Mouse (Mus musculus) embryonic facial prominence, embryonic 14.5 days (tissue): ENCODE measurements around the gene Zfp260. TPM values are rescaled to one million over a fixed set of nuclear protein-coding genes. Genes with fewer than 3 reads are reported as not detected.

ENCODE experiments used
- ATAC-seq: fragments of 200-750 bp; cut with Nextera tagmentation; 2 replicates; pipeline ENCODE4 v1.8.0; 2017; ENCODE audit warnings: low read depth, moderate number of reproducible peaks, moderate TSS enrichment
- DNase-seq: peaks from one replicate; pipeline ENCODE4 v3.0.0-alpha.2; 2015; ENCODE audit warnings: low spot score
- H3K27ac ChIP-seq: fragments of 300-500 bp; sonication (generic); replicated peaks from 2 replicates; pipeline ENCODE4 v1.5.1; 2014; ENCODE audit warnings: low read depth, mild to moderate bottlenecking, low read length, moderate library complexity
- H3K27me3 ChIP-seq: fragments of 300-500 bp; sonication (generic); replicated peaks from 2 replicates; pipeline ENCODE4 v1.6.1; 2014; ENCODE audit warnings: low read length; ENCODE audit not compliant: control insufficient read depth, insufficient read depth
- H3K36me3 ChIP-seq: fragments of 300-500 bp; sonication (generic); 2 replicates; pipeline ENCODE4 v1.6.1; 2014; ENCODE audit warnings: low read length, mixed read lengths; ENCODE audit not compliant: control insufficient read depth, insufficient read depth
- H3K4me1 ChIP-seq: fragments of 300-500 bp; sonication (generic); 2 replicates; pipeline ENCODE4 v1.6.1; 2014; ENCODE audit warnings: antibody characterized with exemption, low read length; ENCODE audit not compliant: control insufficient read depth, insufficient read depth
- H3K4me2 ChIP-seq: fragments of 300-500 bp; sonication (generic); 2 replicates; pipeline ENCODE4 v1.6.1; 2014; ENCODE audit warnings: low read depth, mild to moderate bottlenecking, low read length, moderate library complexity, mixed read lengths
- H3K4me3 ChIP-seq: fragments of 300-500 bp; sonication (generic); 2 replicates; pipeline ENCODE4 v1.5.1; 2014; ENCODE audit warnings: low read depth, mild to moderate bottlenecking, low read length
- H3K9ac ChIP-seq: fragments of 300-500 bp; sonication (generic); 2 replicates; pipeline ENCODE4 v1.6.1; 2014; ENCODE audit warnings: low read depth, mild to moderate bottlenecking, low read length, moderate library complexity, mixed read lengths
- H3K9me3 ChIP-seq: fragments of 300-500 bp; sonication (generic); 2 replicates; pipeline ENCODE4 v1.6.1; 2016; ENCODE audit warnings: low read length; ENCODE audit not compliant: control insufficient read depth
- WGBS: fragments of 180-500 bp; shearing (Covaris S2); extraction: QIAGEN DNeasy Blood & Tissue Kit; methylation state at CpG from one replicate; pipeline ENCODE4 v1.1.7; 2014; 5-methylcytosine and 5-hydroxymethylcytosine counted together
- polyA plus RNA-seq: library from polyadenylated mRNA; unstranded; fragments of >200 nt; fragmentation: Nextera tagmentation; extraction: Ambion mirVana; gene quantifications from 2 replicates; pipeline ENCODE4 v1.2.1, GENCODE M21; 2014

Zfp260 gene
- polyA plus RNA-seq, 1 experiment from 2014 or later, result 136 TPM

DNA sequence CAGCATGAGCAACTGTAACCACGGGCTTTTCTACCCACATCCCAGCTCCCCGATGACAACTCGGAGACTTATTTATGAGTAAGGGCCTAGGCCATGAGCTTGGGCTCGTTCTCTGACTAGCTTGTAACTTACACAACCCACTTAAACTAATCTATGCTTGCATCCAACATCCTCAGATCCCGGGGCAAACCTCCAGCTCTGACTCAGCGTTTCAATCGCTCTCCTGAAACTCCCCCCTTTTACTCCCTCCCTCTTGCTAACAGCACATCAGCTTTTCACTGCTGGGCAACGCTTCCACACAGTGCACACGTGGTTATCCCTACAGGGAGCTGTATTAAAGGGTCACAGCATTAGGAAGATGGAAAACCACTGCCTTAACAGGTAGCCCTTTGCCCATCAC lies 8.1 kb upstream of the Zfp260 start:
- no peak for ATAC-seq
- H3K27me3 ChIP-seq, result no peaks in the 10 kb centered on the region
- peaks cover 16% of the 10 kb centered on the region for H3K4me1 ChIP-seq
- DNase-seq, result no peak
- H3K27ac ChIP-seq, result no peak overlapping the region
- no peaks in the 10 kb centered on the region for H3K9me3 ChIP-seq
- 89% methylated on average over 9 of the region's 9 CpGs for WGBS
- H3K4me2 ChIP-seq, result no peak overlapping the region
- no peak overlapping the region for H3K9ac ChIP-seq
- no peak overlapping the region for H3K4me3 ChIP-seq
- H3K36me3 ChIP-seq, result peaks cover 30% of the 10 kb centered on the region

DNA sequence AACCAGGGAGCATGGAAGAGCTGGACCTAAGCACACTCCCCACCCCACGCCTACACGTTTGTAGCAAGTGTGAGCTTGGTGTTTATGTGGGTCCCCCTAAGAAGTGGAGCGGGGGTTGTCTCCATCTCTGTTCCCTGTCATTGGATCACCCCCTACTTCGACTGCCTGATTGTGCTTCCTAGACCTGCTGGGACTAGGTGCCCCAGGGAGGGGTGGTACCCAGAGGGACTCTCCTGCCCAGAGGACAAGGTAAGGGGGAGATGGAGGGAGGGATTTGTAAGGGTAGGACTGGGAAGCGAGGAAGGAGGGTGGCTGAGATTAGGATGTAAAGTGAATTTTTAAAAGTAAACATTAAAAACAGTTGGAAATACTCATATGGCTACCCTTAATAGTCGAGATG lies 5.2 kb upstream of the Zfp260 start:
- Histone ChIP-seq H3K27ac (no peak overlapping the region), H3K9ac (peak overlapping the region; percentile 76), H3K36me3 (peaks cover 26% of the 10 kb centered on the region), H3K4me3 (peak overlapping the region; percentile 60), H3K9me3 (no peaks in the 10 kb centered on the region), H3K4me2 (peak overlapping the region; percentile 74), H3K27me3 (no peaks in the 10 kb centered on the region), H3K4me1 (peaks cover 16% of the 10 kb centered on the region)
- WGBS, result 9% methylated on average over 6 of the region's 6 CpGs
- ATAC-seq, result no peak
- DNase-seq, result no peak

DNA sequence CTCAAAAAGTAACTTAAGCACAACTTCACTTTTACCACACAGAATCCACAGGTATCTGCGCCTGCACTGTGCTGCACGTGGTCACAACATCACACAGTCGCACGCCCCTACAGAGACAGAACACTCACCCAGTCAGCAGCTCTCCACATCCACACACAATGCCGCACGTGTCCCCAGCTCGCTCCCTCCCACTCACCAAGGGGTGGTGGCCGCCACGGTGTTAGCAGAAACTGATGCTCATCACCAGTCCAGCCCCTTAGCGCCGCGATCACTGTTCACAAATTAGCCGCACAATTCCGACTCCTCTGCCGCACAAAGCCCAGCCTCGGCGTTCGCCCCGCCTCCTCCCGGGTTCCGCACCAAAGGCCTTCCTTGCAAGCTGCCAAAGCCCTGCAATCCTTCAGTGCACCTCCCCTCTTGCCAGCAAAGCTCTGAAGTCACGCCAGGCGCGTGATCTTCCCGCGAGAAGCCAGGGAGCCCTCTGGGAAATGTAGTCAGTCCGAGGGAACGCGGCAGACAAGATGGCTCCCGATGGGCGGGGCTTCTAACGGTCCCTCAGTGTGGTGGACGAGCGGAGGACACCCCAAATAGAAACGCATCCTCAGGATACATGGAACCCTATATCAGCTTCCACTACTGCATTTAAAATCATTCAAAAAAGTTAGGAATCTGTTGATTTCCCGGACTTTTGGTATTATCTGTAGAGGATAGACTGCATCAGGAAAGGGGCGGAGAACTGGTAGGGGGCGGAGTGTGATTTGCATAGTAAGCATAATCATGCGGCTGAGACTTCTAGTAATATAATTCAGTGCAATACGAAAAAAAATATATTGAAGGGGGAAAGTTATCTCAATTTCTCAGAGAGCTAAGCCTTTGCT lies 4.2 kb upstream of the Zfp260 start, which contains the start of the genes Gm26920 and Zfp566:
Gm26920 (minus strand) TSS at position 319 of the 878 bp plus-strand sequence.
Zfp566 (minus strand) TSS at position 436 of the 878 bp plus-strand sequence.
- Histone ChIP-seq H3K27ac (peak within 1 kb of the TSS; percentile 81), H3K36me3 (peaks cover 18% of the 10 kb centered on the region), H3K27me3 (no peaks in the 10 kb centered on the region), H3K4me2 (peak within 1 kb of the TSS; percentile 74), H3K9me3 (no peaks in the 10 kb centered on the region), H3K4me3 (peak within 1 kb of the TSS; percentile 60), H3K4me1 (peaks cover 16% of the 10 kb centered on the region), H3K9ac (peak within 1 kb of the TSS; percentile 76)
- WGBS, result under 1% methylated on average over 40 of the region's 40 CpGs
- DNase-seq, result peak; percentile 99
- ATAC-seq, result peak; percentile 93

DNA sequence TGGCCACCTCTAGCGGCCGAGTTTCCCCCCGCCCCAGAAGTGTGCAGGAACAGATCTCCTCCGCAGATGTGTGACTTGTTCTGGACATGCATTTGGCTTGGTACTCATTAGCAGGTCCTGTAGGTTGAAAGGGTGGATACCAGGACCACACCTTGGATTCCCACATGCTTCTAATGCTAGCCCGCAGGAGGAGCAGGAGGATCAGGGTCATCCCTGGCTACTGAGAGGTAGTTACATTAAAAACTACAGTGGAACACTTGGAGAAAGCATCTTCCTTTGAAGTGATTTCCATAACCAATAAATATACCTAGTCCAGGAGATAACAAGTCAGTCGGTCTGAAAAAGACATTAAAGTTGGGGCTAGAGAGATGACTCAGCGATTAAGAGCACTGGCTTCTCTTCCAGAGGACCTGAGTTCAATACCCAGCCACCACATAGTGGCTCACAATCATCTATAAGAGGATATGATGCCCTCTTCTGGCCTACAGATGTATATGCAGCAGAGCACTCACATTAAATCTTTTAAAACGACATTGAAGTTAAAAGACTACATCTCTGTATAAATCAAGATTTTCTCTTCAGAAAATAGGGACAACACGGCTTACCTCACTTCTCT lies 3.5 kb upstream of the Zfp260 start:
- Histone ChIP-seq H3K4me3 (peak overlapping the region; percentile 60), H3K27ac (peak overlapping the region; percentile 81), H3K9me3 (no peaks in the 10 kb centered on the region), H3K4me2 (peak overlapping the region; percentile 74), H3K36me3 (peaks cover 10% of the 10 kb centered on the region), H3K4me1 (peaks cover 16% of the 10 kb centered on the region), H3K9ac (peak overlapping the region; percentile 76), H3K27me3 (no peaks in the 10 kb centered on the region)
- DNase-seq, result peak; percentile 70
- 10% methylated on average over 9 of the region's 9 CpGs for WGBS
- no peak for ATAC-seq

DNA sequence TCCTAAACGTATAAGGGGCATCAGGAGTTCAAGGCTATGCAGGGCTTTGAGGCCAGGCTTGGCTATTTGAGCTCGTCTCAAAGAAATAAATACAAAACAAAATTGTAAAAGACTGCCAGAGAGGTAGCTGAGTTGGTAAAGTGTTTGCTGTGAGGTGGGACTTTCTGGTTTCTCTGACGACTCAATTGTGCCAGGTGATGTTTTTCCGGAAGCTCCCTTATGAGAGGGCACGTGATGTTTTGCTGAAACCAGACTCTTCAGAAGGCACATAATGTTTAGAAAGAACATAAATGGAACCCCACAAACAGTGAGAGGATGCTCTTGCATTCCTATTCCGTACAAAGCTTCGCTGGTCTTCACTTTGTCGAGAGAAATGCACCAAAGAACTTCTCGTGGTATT lies 1.9 kb upstream of the Zfp260 start:
- Histone ChIP-seq H3K4me3 (no peak overlapping the region), H3K4me2 (no peak overlapping the region), H3K27me3 (no peaks in the 10 kb centered on the region), H3K9ac (no peak overlapping the region), H3K4me1 (peaks cover 18% of the 10 kb centered on the region), H3K36me3 (0 out of 2 replicates have a peak, but pooled peaks cover 5% of the 10 kb centered on the region), H3K9me3 (no peaks in the 10 kb centered on the region), H3K27ac (no peak overlapping the region)
- DNase-seq (no peak), ATAC-seq (no peak)
- WGBS, result 75% methylated on average over 9 of the region's 9 CpGs

DNA sequence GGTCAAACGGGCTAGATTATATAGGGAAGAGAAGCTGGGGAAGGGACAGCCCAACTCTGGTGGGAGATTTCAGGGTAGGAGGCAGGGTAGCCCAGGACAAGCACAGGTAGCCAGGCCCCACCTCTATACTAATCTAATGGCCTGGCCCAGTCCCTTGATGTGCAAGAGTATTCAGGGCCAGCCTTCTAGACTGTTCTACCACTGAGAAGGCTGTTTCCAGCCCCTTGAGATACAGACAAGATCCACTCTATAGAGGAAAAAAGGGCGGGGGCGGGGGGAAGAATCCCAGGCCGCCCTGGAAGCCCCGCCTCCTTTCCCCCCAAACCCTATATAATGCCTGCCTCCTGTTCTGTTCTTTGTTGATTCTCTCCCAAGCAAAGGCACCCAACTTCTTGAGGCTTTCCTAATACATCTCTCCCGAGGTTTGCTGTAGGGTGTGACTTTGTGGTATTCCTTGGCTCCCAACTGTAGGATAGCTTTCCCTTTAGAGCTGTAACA lies 610 bp upstream of the Zfp260 start:
- H3K27ac ChIP-seq, result no peak overlapping the region; the same call in 1 of the 2 replicates
- DNase-seq (no peak), ATAC-seq (no peak)
- H3K27me3 ChIP-seq, result no peaks in the 10 kb centered on the region
- H3K9ac ChIP-seq, result peak overlapping the region; percentile 89; the same call in 1 of the 2 replicates
- peaks cover 16% of the 10 kb centered on the region for H3K36me3 ChIP-seq
- peaks cover 11% of the 10 kb centered on the region for H3K4me1 ChIP-seq
- H3K9me3 ChIP-seq, result no peaks in the 10 kb centered on the region
- 82% methylated on average over 6 of the region's 6 CpGs for WGBS
- H3K4me2 ChIP-seq, result peak overlapping the region; percentile 61
- H3K4me3 ChIP-seq, result peak overlapping the region; percentile 63

DNA sequence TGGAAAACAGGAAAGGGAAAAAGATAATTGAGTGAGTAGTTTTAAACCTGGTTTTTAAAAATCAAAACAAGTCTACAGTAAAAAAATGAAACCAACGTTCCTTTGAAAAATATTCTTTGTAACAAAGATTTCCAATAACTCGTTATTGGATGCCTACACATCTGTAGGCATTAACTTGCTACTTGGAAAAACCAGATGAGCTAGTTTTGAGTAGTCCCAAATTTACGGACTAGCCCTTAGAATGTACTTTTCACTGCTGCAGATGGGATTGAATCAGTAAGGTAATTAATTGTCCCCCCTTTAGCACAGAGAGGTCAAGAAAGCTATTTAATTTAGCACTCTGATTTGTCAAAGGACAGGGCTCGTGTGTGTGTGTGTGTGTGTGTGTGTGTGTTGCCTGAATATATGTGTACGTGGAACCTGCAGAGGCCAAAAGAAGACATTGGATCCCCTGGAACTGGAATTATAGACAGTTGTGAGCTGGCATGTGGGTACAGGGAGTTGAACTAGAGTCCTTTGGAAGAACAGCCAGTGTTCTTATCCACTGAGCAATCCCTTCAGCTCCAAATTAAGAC lies 1.1 kb downstream of the Zfp260 start:
- Histone ChIP-seq H3K4me1 (peaks cover 6% of the 10 kb centered on the region; the same call in 1 of the 2 replicates), H3K9me3 (peaks cover 4% of the 10 kb centered on the region; the same call in 1 of the 2 replicates), H3K27ac (peak overlapping the region; percentile 99), H3K27me3 (no peaks in the 10 kb centered on the region), H3K4me3 (peak overlapping the region; percentile 63), H3K9ac (peak overlapping the region; percentile 89), H3K36me3 (peaks cover 33% of the 10 kb centered on the region), H3K4me2 (peak overlapping the region; percentile 61)
- 4% methylated on average over 5 of the region's 5 CpGs for WGBS
- no peak for DNase-seq
- no peak for ATAC-seq

DNA sequence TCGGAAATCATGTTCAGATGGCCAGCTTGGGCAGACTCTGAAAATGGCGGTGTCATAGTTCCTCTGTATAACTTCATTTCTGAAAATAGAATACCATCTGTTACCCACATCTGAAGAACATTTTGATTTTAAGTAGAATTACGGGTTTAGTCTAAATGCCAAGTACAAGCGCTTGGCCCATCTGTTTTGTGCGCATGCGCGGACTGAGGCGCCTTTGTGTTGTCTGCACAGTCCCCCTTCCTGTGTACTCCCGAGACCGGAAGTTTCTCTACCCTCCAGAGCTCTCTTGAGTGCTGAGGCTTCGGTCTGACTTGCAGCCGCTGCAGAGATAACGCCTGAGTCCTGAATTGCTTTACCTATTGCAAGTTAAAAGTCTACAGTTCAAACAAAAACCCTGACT lies 4.7 kb downstream of the Zfp260 start:
- WGBS, result 94% methylated on average over 13 of the region's 13 CpGs
- H3K36me3 ChIP-seq, result peaks cover 67% of the 10 kb centered on the region

More for the DNA sequence above, 4.7 kb downstream of the Zfp260 start:
- Histone ChIP-seq H3K27me3 (no peaks in the 10 kb centered on the region), H3K4me1 (peaks cover 6% of the 10 kb centered on the region; the same call in 1 of the 2 replicates), H3K27ac (no peak overlapping the region), H3K4me2 (no peak overlapping the region), H3K9me3 (peaks cover 31% of the 10 kb centered on the region), H3K4me3 (no peak overlapping the region), H3K9ac (no peak overlapping the region)
- no peak for ATAC-seq
- DNase-seq, result no peak
